Mouse (Mus musculus) cerebellum, adult 9-11 months (tissue): ENCODE data around the gene Cetn4.
A peak's percentile ranks its signal among the peaks of the same experiment; 100 is the strongest.

ENCODE experiments used
- DNase-seq: peaks from one replicate; pipeline ENCODE4 v3.0.0; 2022

Cetn4 gene

DNA sequence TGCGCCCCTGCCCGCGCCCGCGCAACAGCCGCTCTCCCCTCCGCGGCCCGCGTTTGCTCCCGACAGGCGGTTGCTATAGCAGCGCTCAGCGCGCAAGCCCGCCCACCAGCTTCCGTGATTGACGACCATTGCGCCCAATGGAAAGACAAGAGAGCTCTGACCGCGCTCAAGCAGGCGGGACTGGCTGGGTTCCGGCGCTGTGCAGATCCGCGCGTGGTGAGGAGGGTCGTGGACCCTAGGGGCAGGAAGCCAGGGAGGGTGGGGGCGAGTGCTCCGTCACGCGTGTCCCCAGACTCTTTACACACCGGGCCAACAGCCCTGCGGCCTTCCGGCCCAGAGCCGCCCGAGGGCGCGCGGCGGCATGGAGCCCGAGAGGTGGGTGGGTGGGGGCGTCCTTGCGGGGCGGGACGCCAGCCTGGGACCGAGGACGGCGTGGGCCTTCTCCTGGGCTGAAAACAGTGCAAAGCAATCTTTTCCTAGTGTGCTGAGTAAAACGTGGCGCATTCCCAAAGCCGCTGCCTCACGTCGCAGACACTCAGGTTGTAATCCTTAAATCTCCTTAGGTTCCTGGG lies at the start of gene Cetn4, which contains the start of gene Bbs12:
Gene Cetn4, minus strand, starts transcription at position 339 of the 572 bp plus-strand sequence.
Gene Bbs12, plus strand, starts transcription at position 185 of the 572 bp plus-strand sequence.
- peak; percentile 94 for DNase-seq

GRCm38 (mm10) chr3:37360729-37361128 lies 48.2 kb upstream of the Cetn4 start:
- no peak for DNase-seq

DNA sequence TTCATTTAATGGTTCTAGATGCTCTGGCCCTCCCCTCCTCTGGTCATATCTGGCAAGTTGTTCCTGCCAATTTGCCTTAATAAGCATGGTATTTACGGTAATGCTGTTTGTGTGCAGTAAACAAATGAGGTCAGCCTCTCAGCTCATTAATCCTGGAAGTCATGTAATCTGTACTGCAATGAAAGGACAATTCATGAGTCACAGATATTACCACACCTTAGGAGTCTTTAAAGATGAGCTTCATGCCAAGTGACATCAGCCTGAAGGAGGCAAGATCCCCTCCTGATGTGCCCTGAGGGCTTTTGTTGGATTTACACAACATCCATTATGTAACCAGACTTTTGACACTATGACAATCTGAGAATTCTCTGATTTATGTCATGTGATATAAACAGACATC lies 42.2 kb upstream of the Cetn4 start:
- no peak for DNase-seq

DNA sequence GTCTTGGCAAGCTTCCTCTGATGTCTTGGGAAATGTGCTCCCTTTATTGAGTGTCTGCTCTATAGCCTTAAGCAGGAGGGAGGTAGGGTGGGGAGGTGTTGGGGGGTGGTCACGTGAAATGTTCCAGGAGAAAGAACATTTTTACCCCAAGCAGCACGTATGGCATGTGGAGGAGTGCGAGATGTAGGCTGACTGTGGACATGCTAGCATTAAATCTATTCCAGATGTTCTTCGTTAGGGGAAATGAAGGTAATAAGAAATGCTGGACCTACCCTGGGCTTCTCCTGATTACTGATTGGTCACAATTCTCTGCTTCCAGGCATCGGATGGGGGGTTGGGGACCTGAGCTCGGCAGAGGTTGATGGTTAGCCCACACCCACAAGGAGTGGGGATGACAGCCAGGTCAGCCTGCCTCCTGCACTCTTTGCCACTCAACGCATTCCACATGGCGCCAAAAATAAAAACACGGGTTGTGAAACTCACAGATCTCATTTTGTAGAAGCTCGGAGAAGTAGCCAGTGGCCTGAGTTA lies 41.5 kb upstream of the Cetn4 start:
- no peak for DNase-seq

DNA sequence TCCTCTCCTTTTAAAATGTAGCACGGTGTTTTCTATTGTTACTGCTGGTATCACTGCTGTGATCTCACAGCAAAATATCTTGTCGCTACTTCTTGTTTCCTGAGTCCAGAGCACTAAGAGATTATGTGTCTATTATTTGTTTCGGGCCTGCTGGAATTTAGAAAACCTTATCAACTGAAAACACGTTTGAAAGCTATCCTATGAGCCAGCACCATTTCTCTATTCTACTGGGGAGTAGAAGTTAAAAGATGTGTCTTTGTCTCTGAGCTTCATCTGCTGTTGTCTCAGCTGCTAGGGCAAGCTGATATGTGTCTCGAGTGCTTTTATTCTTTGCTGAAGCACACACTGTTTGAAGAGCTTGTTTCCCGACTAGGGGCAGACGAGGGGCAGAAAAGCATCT lies 37.9 kb upstream of the Cetn4 start:
- DNase-seq: no peak

- DNase-seq: no peak
Measured at GRCm38 (mm10) chr3:37349166-37349548, 36.6 kb upstream of the Cetn4 start.

DNA sequence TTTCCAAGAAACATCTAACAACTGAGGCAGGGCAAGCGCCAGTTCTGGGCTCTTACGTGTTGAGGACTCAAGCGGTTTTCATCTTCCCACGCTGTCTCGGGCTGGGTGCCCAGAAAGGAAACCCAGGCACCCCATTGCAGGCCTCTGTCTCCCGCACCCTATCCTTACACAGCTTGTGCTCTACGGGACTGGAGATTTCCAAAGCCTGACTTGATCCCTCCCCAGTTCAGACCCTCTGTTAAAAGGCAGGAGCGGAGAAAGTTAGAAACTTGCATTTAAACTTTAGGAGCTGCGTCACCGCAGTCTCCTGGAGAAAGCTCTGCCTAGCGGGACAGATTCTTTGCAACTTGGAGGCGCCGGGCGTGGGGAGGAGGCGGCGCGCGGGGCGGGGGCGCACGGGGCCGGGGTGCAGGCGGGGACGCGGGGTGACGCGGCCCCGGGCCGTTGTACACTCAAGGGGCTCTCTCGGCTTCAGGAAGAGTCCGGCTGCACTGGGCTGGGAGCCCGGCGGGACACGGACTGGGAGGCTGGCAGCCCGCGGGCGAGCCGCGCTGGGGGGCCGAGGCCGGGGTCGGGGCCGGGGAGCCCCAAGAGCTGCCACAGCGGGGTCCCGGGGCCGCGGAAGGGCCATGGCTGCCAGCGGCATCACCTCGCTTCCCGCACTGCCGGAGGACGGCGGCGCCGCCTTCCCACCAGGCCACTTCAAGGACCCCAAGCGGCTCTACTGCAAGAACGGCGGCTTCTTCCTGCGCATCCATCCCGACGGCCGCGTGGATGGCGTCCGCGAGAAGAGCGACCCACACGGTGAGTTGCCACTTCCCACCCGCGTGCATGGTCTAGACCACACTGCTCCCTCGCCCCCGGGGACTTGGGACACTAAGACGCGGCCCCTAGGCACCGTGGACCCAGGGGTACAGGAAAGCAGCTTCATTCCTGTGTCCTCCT lies 36.0 kb upstream of the Cetn4 start, which contains the start of gene Fgf2:
Gene Fgf2, plus strand, starts transcription at position 126 of the 945 bp plus-strand sequence.
- DNase-seq: no peak

DNA sequence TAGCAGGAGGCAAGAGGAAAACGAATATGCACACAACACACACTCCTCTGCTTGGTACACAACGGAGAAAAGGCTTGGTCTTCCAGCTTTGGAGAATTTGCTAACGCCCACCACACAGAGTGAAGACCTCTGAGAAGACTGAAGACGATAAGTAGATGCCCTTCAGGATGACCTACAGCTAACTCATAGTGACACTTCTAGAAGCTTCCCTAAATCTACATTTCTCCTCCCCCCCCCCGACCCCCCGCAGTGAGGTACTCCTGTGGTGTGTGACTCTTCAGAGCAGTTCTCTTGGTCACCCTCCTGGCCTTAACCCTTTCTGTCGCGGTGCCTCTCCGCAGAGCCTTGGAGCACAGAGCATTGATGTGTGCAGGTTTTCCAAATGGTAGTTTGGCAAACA lies 35.2 kb upstream of the Cetn4 start:
- DNase-seq: no peak

DNA sequence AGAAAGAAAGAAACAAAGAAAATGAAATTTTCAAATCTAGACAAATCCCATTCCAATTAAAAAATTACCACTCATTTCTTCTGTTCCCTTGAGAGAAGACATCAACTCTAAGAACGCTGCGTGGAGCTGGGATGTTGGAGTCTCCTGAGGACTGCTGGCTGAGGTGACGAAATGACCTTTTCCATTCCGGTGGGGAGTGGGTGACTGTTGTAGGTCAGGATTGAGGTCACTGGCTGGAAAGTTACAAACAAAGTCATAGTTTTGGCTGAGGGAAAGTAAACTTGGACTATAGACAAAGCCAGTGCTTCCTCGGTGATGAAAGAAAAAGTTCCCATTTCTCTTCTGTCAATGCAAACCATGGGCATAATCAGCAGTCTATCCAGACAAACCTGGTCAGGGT lies 30.3 kb upstream of the Cetn4 start:
- no peak for DNase-seq

GRCm38 (mm10) chr3:37341110-37341509 lies 28.6 kb upstream of the Cetn4 start:
- DNase-seq: no peak

GRCm38 (mm10) chr3:37334053-37334452 lies 21.5 kb upstream of the Cetn4 start:
- DNase-seq: no peak

- no peak for DNase-seq
Measured at GRCm38 (mm10) chr3:37331999-37332449, 19.5 kb upstream of the Cetn4 start.

DNA sequence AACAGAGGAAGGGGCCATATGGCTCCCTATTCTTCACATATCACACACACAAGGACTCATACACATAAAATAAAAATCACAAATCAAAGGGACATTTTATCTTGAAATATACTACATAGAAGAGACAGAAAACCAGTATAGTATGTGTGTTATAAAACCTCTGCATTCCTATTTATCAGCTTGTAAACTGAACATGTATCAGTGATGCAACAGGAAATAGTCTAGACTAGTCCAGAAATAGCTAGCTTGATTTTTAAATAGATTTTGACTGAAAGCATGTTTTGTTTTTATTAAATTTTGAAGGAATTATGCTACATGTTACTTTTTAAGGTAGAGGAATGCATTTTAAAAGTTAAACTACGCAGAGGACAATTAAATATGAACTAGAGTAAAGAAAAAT lies 17.5 kb upstream of the Cetn4 start:
- no peak for DNase-seq

- no peak for DNase-seq
Measured at GRCm38 (mm10) chr3:37328489-37328888, 16.0 kb upstream of the Cetn4 start.

GRCm38 (mm10) chr3:37326627-37327026 lies 14.1 kb upstream of the Cetn4 start:
- DNase-seq: no peak

DNA sequence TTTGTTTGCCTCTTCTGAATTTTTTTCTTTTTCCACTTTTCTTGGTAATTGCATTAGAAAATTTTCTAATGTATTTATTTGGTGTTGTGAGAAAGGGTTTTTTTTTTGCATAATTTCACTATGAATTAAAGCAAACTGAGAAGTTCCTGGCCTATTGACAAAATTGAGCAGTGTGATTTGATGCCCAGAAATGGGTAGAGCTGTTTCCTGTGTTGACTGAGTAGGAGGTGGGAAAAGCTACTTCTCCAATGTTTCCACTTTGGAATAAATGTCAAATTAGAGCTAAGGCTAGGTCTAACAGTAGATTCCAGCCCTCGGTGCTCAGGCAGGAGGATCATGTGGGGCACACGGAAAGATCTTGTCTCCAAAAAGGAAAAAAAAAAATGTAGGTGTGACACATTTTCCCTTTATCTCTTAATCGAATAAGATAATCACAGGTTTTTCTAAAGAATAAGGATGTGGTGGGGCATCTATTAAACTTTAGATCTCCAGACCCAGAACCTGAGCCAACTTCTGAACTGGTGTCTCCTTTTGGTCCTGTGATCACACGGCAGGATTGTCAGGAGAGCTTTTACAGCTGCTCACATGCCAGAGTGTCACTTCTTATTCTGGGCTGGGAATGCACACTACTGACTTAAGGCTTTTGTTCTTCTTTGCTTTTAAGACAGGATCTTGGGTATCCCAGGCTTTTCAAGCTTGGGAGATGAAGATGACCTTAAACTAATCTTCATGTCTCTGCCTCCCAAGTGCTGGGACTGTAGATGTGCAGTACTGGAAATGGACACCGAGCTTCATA lies 13.0 kb upstream of the Cetn4 start:
- DNase-seq: no peak

DNA sequence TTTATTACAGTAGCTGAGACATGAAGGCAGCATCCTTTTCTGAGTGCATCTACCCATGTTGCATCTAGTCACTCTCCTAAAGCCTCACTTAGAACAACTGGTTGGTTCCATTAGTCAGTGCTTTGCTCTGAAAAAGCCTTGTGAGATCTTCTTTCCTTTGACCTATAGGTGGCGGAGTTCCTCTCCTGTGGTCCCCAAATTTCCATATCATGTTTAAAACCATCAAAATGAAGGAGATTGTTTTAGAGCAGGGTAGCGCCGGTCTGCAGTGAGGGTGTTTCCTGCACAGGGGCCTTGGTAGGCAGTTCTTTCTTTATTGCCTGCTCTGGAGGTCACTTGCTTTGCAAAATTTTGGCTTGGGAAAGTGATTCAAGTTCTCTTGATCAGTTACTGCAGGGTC lies 11.8 kb upstream of the Cetn4 start:
- DNase-seq: no peak

- no peak for DNase-seq
Measured at GRCm38 (mm10) chr3:37316233-37316632, 3.7 kb upstream of the Cetn4 start.

GRCm38 (mm10) chr3:37313371-37313770 lies 863 bp upstream of the Cetn4 start:
- no peak for DNase-seq

- DNase-seq: no peak
Measured at GRCm38 (mm10) chr3:37311897-37312369, 575 bp downstream of the Cetn4 start.

- DNase-seq: no peak
Measured at GRCm38 (mm10) chr3:37303392-37304139, 8.9 kb downstream of the Cetn4 start.

- no peak for DNase-seq
Measured at GRCm38 (mm10) chr3:37302685-37303084, 9.8 kb downstream of the Cetn4 start.
